Mouse (Mus musculus) neural tube, postnatal 0 days (tissue): ENCODE measurements around the gene Gm20747. TPM values are rescaled to one million over a fixed set of nuclear protein-coding genes. Genes with fewer than 3 reads are reported as not detected.

Experiments
- polyA plus RNA-seq: library from polyadenylated mRNA; unstranded; fragments of >200 nt; fragmentation: Nextera tagmentation; extraction: Ambion mirVana; gene quantifications from 2 replicates; pipeline ENCODE4 v1.2.1, GENCODE M21; 2015

Gene Gm20747
- not detected in 2 replicates for polyA plus RNA-seq

GRCm38 (mm10) chrY:53418191-53418590, at the start of gene Gm20747:
Gm20747 (minus strand) TSS chrY:53418291.

